Mouse (Mus musculus) heart, postnatal 25 days (tissue): ENCODE measurements around the gene Fads1. TPM values are rescaled to one million over a fixed set of nuclear protein-coding genes. Genes with fewer than 3 reads are reported as not detected.

Experiments used
- DNase-seq: peaks from one replicate; pipeline ENCODE4 v3.0.0; 2022; ENCODE audit warnings: low spot score
- intact Hi-C: fragments of 180-260 bp; cut with DNase I; formaldehyde crosslinking; loops from one replicate; pipeline ENCODE4 v1.15.1; 2025
- total RNA-seq, 2 experiments: library from RNA; stranded (reverse); gene quantifications; 2 replicates each; pipeline ENCODE4 v1.2.3; 2021

Fads1 gene
- total RNA-seq, 2 experiments from 2014 or later, result 20.2 to 23.7 TPM

- intact Hi-C loops, result no loop called here
- no peak for DNase-seq
Observed at GRCm38 (mm10) chr19:10174956-10175355, 7.7 kb upstream of the Fads1 start.

GRCm38 (mm10) chr19:10176477-10176876 is 6.2 kb upstream of the Fads1 start:
- intact Hi-C loops, result no loop called here
- no peak for DNase-seq

GRCm38 (mm10) chr19:10176941-10177372 is 5.7 kb upstream of the Fads1 start:
- intact Hi-C loops, result no loop called here
- DNase-seq, result no peak

- intact Hi-C loops, result loop anchor here (5.0 kb wide), 2 partner anchors 79 to 279 kb away; partner anchors contain the start of gene Fads2
- DNase-seq, result no peak
Observed at GRCm38 (mm10) chr19:10181225-10181624, 1.5 kb upstream of the Fads1 start.

- intact Hi-C loops, result loop anchor here (5.0 kb wide), 2 partner anchors 80 to 280 kb away; partner anchors contain the start of gene Fads2
- no peak for DNase-seq
Observed at GRCm38 (mm10) chr19:10182142-10182541, 546 bp upstream of the Fads1 start.

- intact Hi-C loops, result loop anchor here (5.0 kb wide), 2 partner anchors 81 to 281 kb away; partner anchors contain the start of gene Fads2
Observed at GRCm38 (mm10) chr19:10183299-10183983, 753 bp downstream of the Fads1 start.

GRCm38 (mm10) chr19:10184096-10184495 is 1.4 kb downstream of the Fads1 start:
- intact Hi-C loops, result loop anchor here (5.0 kb wide), 2 partner anchors 82 to 282 kb away; partner anchors contain the start of gene Fads2
- no peak for DNase-seq

More at GRCm38 (mm10) chr19:10183299-10183983, 753 bp downstream of the Fads1 start:
- peak; percentile 59 for DNase-seq

GRCm38 (mm10) chr19:10185876-10186275 is 3.2 kb downstream of the Fads1 start:
- DNase-seq, result no peak
- intact Hi-C loops, result no loop called here

GRCm38 (mm10) chr19:10186569-10186968 is 3.9 kb downstream of the Fads1 start:
- intact Hi-C loops, result no loop called here
- no peak for DNase-seq

GRCm38 (mm10) chr19:10188281-10188811 is 5.7 kb downstream of the Fads1 start:
- intact Hi-C loops, result no loop called here
- no peak for DNase-seq

GRCm38 (mm10) chr19:10189022-10189421 is 6.3 kb downstream of the Fads1 start:
- DNase-seq, result no peak
- intact Hi-C loops, result no loop called here

GRCm38 (mm10) chr19:10189940-10190339 is 7.3 kb downstream of the Fads1 start:
- no peak for DNase-seq
- intact Hi-C loops, result loop anchor here (10.0 kb wide), 1 partner anchor 155 kb away; no protein-coding TSS in a partner anchor

GRCm38 (mm10) chr19:10190796-10191195 is 8.1 kb downstream of the Fads1 start:
- intact Hi-C loops, result loop anchor here (10.0 kb wide), 1 partner anchor 156 kb away; no protein-coding TSS in a partner anchor
- peak; percentile 41 for DNase-seq

- DNase-seq, result no peak
- intact Hi-C loops, result loop anchor here (10.0 kb wide), 1 partner anchor 157 kb away; no protein-coding TSS in a partner anchor
Observed at GRCm38 (mm10) chr19:10191326-10191725, 8.6 kb downstream of the Fads1 start.

GRCm38 (mm10) chr19:10194337-10194736 is 11.6 kb downstream of the Fads1 start:
- DNase-seq, result no peak
- intact Hi-C loops, result loop anchor here (10.0 kb wide), 1 partner anchor 160 kb away; no protein-coding TSS in a partner anchor

- no peak for DNase-seq
- intact Hi-C loops, result loop anchor here (10.0 kb wide), 1 partner anchor 160 kb away; no protein-coding TSS in a partner anchor
Observed at GRCm38 (mm10) chr19:10195252-10195651, 12.6 kb downstream of the Fads1 start.

GRCm38 (mm10) chr19:10197130-10197529 is 14.4 kb downstream of the Fads1 start:
- no peak for DNase-seq
- intact Hi-C loops, result loop anchor here (10.0 kb wide), 1 partner anchor 162 kb away; no protein-coding TSS in a partner anchor

GRCm38 (mm10) chr19:10198286-10198685 is 15.6 kb downstream of the Fads1 start:
- no peak for DNase-seq
- intact Hi-C loops, result loop anchor here (2.0 to 10.0 kb wide), 2 partner anchors 163 to 197 kb away; partner anchors contain the start of genes Best1 and Rab3il1

GRCm38 (mm10) chr19:10198723-10199122 is 16.0 kb downstream of the Fads1 start:
- intact Hi-C loops, result loop anchor here (2.0 to 10.0 kb wide), 2 partner anchors 164 to 198 kb away; partner anchors contain the start of genes Best1 and Rab3il1
- no peak for DNase-seq

GRCm38 (mm10) chr19:10203146-10203847 is 20.6 kb downstream of the Fads1 start:
- DNase-seq, result no peak
- intact Hi-C loops, result loop anchor here (5.0 kb wide), 1 partner anchor 291 kb away; no protein-coding TSS in a partner anchor
